ENCODE assay signal across 24 mouse cellular contexts in the genomic region with DNA sequence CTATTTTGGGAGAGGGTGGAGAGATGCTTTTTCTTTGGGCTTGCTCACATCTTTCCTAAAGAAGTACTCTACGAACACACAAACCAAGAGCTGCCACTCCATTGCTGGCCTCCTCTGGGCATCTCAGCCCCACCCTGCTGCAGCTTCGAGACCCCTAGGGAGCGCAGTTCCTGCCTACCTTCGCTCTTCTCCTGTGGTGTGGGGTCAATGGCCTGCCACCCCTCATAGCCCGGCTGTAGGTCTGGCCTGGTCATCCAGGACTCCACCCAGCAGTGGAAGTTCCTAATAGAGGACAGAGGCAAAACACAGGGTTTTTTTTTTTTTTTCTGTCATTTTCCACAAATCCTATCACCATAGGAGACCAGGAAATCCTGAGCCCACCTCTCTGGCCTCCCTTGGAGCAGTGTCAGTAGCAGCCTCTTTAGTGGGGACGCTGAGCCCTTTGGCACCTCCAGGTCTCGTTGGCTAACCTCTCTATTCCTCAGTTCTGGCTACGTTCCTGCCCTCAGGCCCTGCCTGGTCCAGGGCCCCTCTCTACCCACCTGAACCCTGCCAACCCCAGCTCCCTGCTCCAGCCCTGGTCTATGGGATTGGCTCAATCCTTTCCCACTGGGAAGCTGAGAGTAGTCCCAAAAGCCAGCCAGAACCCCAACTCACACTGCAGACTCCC. TPM values are rescaled to one million over a fixed set of nuclear protein-coding genes. Genes with fewer than 3 reads are reported as not detected.
DNase-seq lines count a peak whose midpoint lies in the region; ATAC-seq and TF ChIP-seq lines count a peak whose summit lies in the region.
"Had no signal": no experiment of that assay in that cellular context is flagged by ENCODE, and none has a peak within 500 bp of the region (broad histone marks: within the 10 kb centered on the region; RNA-seq: fewer than 3 reads in every experiment).

No protein-coding gene starts in this region.

- H3K27ac ChIP-seq in heart, embryonic 14.5 days (replicated peaks in 1 of 2; ENCODE audit: control insufficient read depth in 1 of 2, insufficient read depth in 1 of 2, low read depth in 2 of 2, low read length in 2 of 2) = peak overlapping the region; percentile 75 to 79
- H3K27ac ChIP-seq in lung, postnatal 0 days (ENCODE audit: low read length) = peak overlapping the region; percentile 81
- 0 out of 2 replicates have a peak overlapping the region, but pooled peaks have one; percentile 1 for H3K27ac ChIP-seq in limb, embryonic 15.5 days
- H3K27ac ChIP-seq: embryonic facial prominence, embryonic 13.5 days; hindbrain, embryonic 15.5 days; limb, embryonic 12.5 days; liver, embryonic 12.5 days had no signal

- no peak overlapping the region for H3K4me2 ChIP-seq in heart, embryonic 14.5 days (ENCODE audit: low read length)
- no peak overlapping the region for H3K4me2 ChIP-seq in lung, postnatal 0 days (replicated peaks; ENCODE audit: low read depth, low read length)
- H3K4me2 ChIP-seq in limb, embryonic 15.5 days = no peak overlapping the region
- H3K4me2 ChIP-seq: embryonic facial prominence, embryonic 13.5 days; hindbrain, embryonic 15.5 days; limb, embryonic 12.5 days; liver, embryonic 12.5 days had no signal

- H3K27me3 ChIP-seq in heart, embryonic 14.5 days (ENCODE audit: control insufficient read depth, insufficient read depth, low read length) = no peaks in the 10 kb centered on the region
- no peaks in the 10 kb centered on the region for H3K27me3 ChIP-seq in lung, postnatal 0 days (replicated peaks; ENCODE audit: insufficient read depth, low read length)
- H3K27me3 ChIP-seq in limb, embryonic 15.5 days = no peaks in the 10 kb centered on the region
- H3K27me3 ChIP-seq: embryonic facial prominence, embryonic 13.5 days; hindbrain, embryonic 15.5 days; limb, embryonic 12.5 days; liver, embryonic 12.5 days had no signal

- intact Hi-C loops in heart, postnatal 36 days (cut with DNase I) = no loop called here
- intact Hi-C loops in heart, postnatal 14 days (cut with DNase I) = no loop called here

- no peak for ATAC-seq in heart, embryonic 14.5 days (ENCODE audit: insufficient number of reproducible peaks, insufficient read depth, low FRiP score, low read depth)
- 0 out of 2 replicates have a peak, but pooled peaks have one; percentile 2 for ATAC-seq in lung, postnatal 0 days
- 0 out of 2 replicates have a peak, but pooled peaks have one; percentile 37 for ATAC-seq in limb, embryonic 15.5 days (ENCODE audit: insufficient number of reproducible peaks, low FRiP score, low TSS enrichment, low read depth)
- ATAC-seq: CD4-positive, CD25-positive, alpha-beta regulatory T cell, adult 4 months; forebrain, embryonic 14.5 days; liver, embryonic 12.5 days had no signal

- peaks cover 98% of the 10 kb centered on the region for H3K36me3 ChIP-seq in heart, embryonic 14.5 days (ENCODE audit: control insufficient read depth, insufficient read depth, low read length)
- peaks cover 55% of the 10 kb centered on the region for H3K36me3 ChIP-seq in lung, postnatal 0 days (ENCODE audit: insufficient read depth, low read length)
- H3K36me3 ChIP-seq in limb, embryonic 15.5 days = 0 out of 2 replicates have a peak, but pooled peaks cover 7% of the 10 kb centered on the region
- H3K36me3 ChIP-seq: hindbrain, embryonic 15.5 days; limb, embryonic 12.5 days had no signal

- WGBS in heart, embryonic 14.5 days = 54% methylated on average over 8 of the region's 8 CpGs
- 67% methylated on average over 8 of the region's 8 CpGs for WGBS in lung, postnatal 0 days
- WGBS in limb, embryonic 15.5 days = 77% methylated on average over 8 of the region's 8 CpGs

- H3K9ac ChIP-seq in heart, embryonic 14.5 days (ENCODE audit: low read length) = peak overlapping the region; percentile 62
- H3K9ac ChIP-seq in lung, postnatal 0 days (replicated peaks; ENCODE audit: low read depth) = no peak overlapping the region
- H3K9ac ChIP-seq in limb, embryonic 15.5 days = no peak overlapping the region
- H3K9ac ChIP-seq: embryonic facial prominence, embryonic 13.5 days; hindbrain, embryonic 15.5 days; limb, embryonic 12.5 days; liver, embryonic 12.5 days had no signal

- TF ChIP-seq CTCF in lung, postnatal 0 days (IDR thresholded peaks at IDR 0.05) = no peak

- no peaks in the 10 kb centered on the region for H3K9me3 ChIP-seq in heart, embryonic 14.5 days (ENCODE audit: control insufficient read depth, low read length)
- H3K9me3 ChIP-seq in lung, postnatal 0 days (ENCODE audit: low read length) = no peaks in the 10 kb centered on the region
- H3K9me3 ChIP-seq in limb, embryonic 15.5 days = no peaks in the 10 kb centered on the region
- H3K9me3 ChIP-seq: embryonic facial prominence, embryonic 13.5 days; hindbrain, embryonic 15.5 days; limb, embryonic 12.5 days; liver, embryonic 12.5 days had no signal

- peaks cover 36 to 56% of the 10 kb centered on the region in 2 experiments for H3K4me1 ChIP-seq in heart, embryonic 14.5 days (ENCODE audit: control insufficient read depth in 2 of 2, insufficient read depth in 2 of 2, low read length in 2 of 2)
- H3K4me1 ChIP-seq in lung, postnatal 0 days (ENCODE audit: insufficient read depth, low read depth, low read length) = peaks cover 16% of the 10 kb centered on the region; the same call in 1 of the 2 replicates
- peaks cover 16% of the 10 kb centered on the region; the same call in 1 of the 2 replicates for H3K4me1 ChIP-seq in limb, embryonic 15.5 days
- H3K4me1 ChIP-seq: hindbrain, embryonic 15.5 days had no signal

- peak; percentile 90 for DNase-seq in heart, adult 11 months
- no peak for DNase-seq in heart, postnatal 36 days
- no peak for DNase-seq in heart, postnatal 14 days
- no peak for DNase-seq in lung, postnatal 0 days (ENCODE audit: low spot score)
- no peak for DNase-seq in lung, postnatal 25 days (ENCODE audit: low spot score)
- DNase-seq in adrenal gland, postnatal 4 days (ENCODE audit: low spot score in 2 of 2) = no peak
- DNase-seq: adrenal gland, postnatal 14 days; cerebellum, adult 11 months; cerebellum, postnatal 14 days; gastrocnemius, postnatal 10 days; kidney, adult 9 months; kidney, postnatal 14 days; midbrain, embryonic 14.5 days; thymus, adult 18-20 months; thymus, postnatal 36 days had no signal

- no peak for TF ChIP-seq EP300 in lung, postnatal 0 days (IDR thresholded peaks at IDR 0.05)

- H3K4me3 ChIP-seq in heart, embryonic 14.5 days (ENCODE audit: control insufficient read depth in 1 of 2, insufficient read depth in 1 of 2, low read depth in 1 of 2, low read length in 2 of 2) = no peak overlapping the region
- H3K4me3 ChIP-seq in lung, postnatal 0 days (ENCODE audit: low read depth, low read length) = no peak overlapping the region
- H3K4me3 ChIP-seq in limb, embryonic 15.5 days = no peak overlapping the region
- H3K4me3 ChIP-seq: embryonic facial prominence, embryonic 13.5 days; erythroblast, embryonic 14.5 days; hindbrain, embryonic 15.5 days; limb, embryonic 12.5 days; liver, embryonic 12.5 days had no signal

RNA-seq across cellular contexts. Expression of gene Tgm2, which starts 17.6 kb away (rescaled TPM):
- total RNA-seq in heart, postnatal 36 days (2021) = 100 to 1,000 TPM; 237 to 310 TPM
- polyA plus RNA-seq in heart, embryonic 14.5 days (2014; fragmentation: Nextera tagmentation; extraction: Ambion mirVana) = 140 and 160 TPM in 2 replicates
- total RNA-seq in heart, postnatal 14 days (2021) = 100 to 1,000 TPM; 181 to 209 TPM
- 97.0 TPM in 2 replicates for polyA plus RNA-seq in lung, postnatal 0 days (2015; fragmentation: Nextera tagmentation; extraction: Ambion mirVana)
- polyA plus RNA-seq in limb, embryonic 15.5 days (2015; fragmentation: Nextera tagmentation; extraction: Ambion mirVana) = 13.3 and 18.1 TPM in 2 replicates
- 10 to 100 TPM; 58.1 to 65.3 TPM for total RNA-seq in adrenal gland, postnatal 4 days (2021)

Comparison
In these comparisons a context has a peak if more than half of its experiments do, and no peak if none do; other contexts are left out.
1. H3K27ac ChIP-seq: peak in every context shown above with its lines; median percentile 81 in lung, postnatal 0 days; 77 in heart, embryonic 14.5 days; 1 in limb, embryonic 15.5 days.